Mouse (Mus musculus) limb, embryonic 10.5 days (tissue): ENCODE results near the gene Cdkn1c. TPM values are rescaled to one million over a fixed set of nuclear protein-coding genes. Genes with fewer than 3 reads are reported as not detected.

Source experiments
- DNase-seq: peaks from one replicate; pipeline ENCODE4 v3.0.0-alpha.2; 2017; ENCODE audit warnings: low spot score
- H3K27ac ChIP-seq: fragments of 300-500 bp; sonication (generic); 2 replicates; pipeline ENCODE4 v1.5.1; 2016; ENCODE audit warnings: mild to moderate bottlenecking
- H3K27me3 ChIP-seq: fragments of 300-500 bp; sonication (generic); 2 replicates; pipeline ENCODE4 v1.6.1; 2016; ENCODE audit warnings: low read depth, mild to moderate bottlenecking; ENCODE audit not compliant: poor library complexity, severe bottlenecking
- H3K36me3 ChIP-seq: fragments of 300-500 bp; sonication (generic); 2 replicates; pipeline ENCODE4 v1.6.1; 2016; ENCODE audit warnings: mild to moderate bottlenecking, moderate library complexity
- H3K4me1 ChIP-seq: fragments of 300-500 bp; sonication (generic); 2 replicates; pipeline ENCODE4 v1.6.1; 2016
- H3K4me3 ChIP-seq: fragments of 300-500 bp; sonication (generic); 2 replicates; pipeline ENCODE4 v1.5.1; 2016; ENCODE audit warnings: mild to moderate bottlenecking, moderate library complexity
- H3K9me3 ChIP-seq: fragments of 300-500 bp; sonication (generic); replicated peaks from 2 replicates; pipeline ENCODE4 v1.6.1; 2016; ENCODE audit warnings: mild to moderate bottlenecking
- WGBS: fragments of 180-500 bp; shearing (Covaris S2); methylation state at CpG from one replicate; pipeline ENCODE4 v1.1.7; 2016; 5-methylcytosine and 5-hydroxymethylcytosine counted together
- polyA plus RNA-seq: library from polyadenylated mRNA; unstranded; fragments of >200 nt; fragmentation: Nextera tagmentation; extraction: Ambion mirVana; gene quantifications from 2 replicates; pipeline ENCODE4 v1.2.1, GENCODE M21; 2016

The Cdkn1c gene
- polyA plus RNA-seq, 1 experiment from 2014 or later, result 593 TPM

- H3K27me3 ChIP-seq, result peaks cover 25% of the 10 kb centered on the region
- 72% methylated on average over 6 of the region's 6 CpGs for WGBS
- H3K4me3 ChIP-seq, result no peak overlapping the region
- H3K4me1 ChIP-seq, result peaks cover 8% of the 10 kb centered on the region
- no peaks in the 10 kb centered on the region for H3K9me3 ChIP-seq
- DNase-seq, result no peak
- H3K36me3 ChIP-seq, result no peaks in the 10 kb centered on the region
- H3K27ac ChIP-seq, result no peak overlapping the region
Measured at GRCm38 (mm10) chr7:143493616-143494126, 32.8 kb upstream of the Cdkn1c start.

- H3K27me3 ChIP-seq, result peaks cover 25% of the 10 kb centered on the region
- H3K4me1 ChIP-seq, result peaks cover 8% of the 10 kb centered on the region
- no peak for DNase-seq
- H3K4me3 ChIP-seq, result no peak overlapping the region
- H3K9me3 ChIP-seq, result no peaks in the 10 kb centered on the region
- H3K36me3 ChIP-seq, result no peaks in the 10 kb centered on the region
- H3K27ac ChIP-seq, result no peak overlapping the region
- 78% methylated on average over 6 of the region's 6 CpGs for WGBS
Measured at GRCm38 (mm10) chr7:143489735-143490134, 28.9 kb upstream of the Cdkn1c start.

- DNase-seq, result no peak
- Histone ChIP-seq H3K27ac (peak overlapping the region; percentile 80), H3K36me3 (no peaks in the 10 kb centered on the region), H3K4me1 (peaks cover 12% of the 10 kb centered on the region), H3K4me3 (no peak overlapping the region), H3K9me3 (no peaks in the 10 kb centered on the region), H3K27me3 (peaks cover 32% of the 10 kb centered on the region; the same call in 1 of the 2 replicates)
- WGBS, result 8% methylated on average over 6 of the region's 6 CpGs
Measured at GRCm38 (mm10) chr7:143482541-143482940, 21.7 kb upstream of the Cdkn1c start.

- Histone ChIP-seq H3K4me3 (no peak overlapping the region), H3K4me1 (peaks cover 12% of the 10 kb centered on the region), H3K36me3 (no peaks in the 10 kb centered on the region), H3K9me3 (no peaks in the 10 kb centered on the region), H3K27ac (peak overlapping the region; percentile 80; the same call in 1 of the 2 replicates), H3K27me3 (peaks cover 32% of the 10 kb centered on the region; the same call in 1 of the 2 replicates)
- WGBS, result 47% methylated on average over 5 of the region's 5 CpGs
- DNase-seq, result no peak
Measured at GRCm38 (mm10) chr7:143481806-143482387, 21.0 kb upstream of the Cdkn1c start.

- Histone ChIP-seq H3K4me1 (peaks cover 12% of the 10 kb centered on the region), H3K36me3 (no peaks in the 10 kb centered on the region), H3K27ac (no peak overlapping the region), H3K9me3 (no peaks in the 10 kb centered on the region), H3K27me3 (peaks cover 32% of the 10 kb centered on the region), H3K4me3 (no peak overlapping the region)
- peak; percentile 80 for DNase-seq
- WGBS, result 29% methylated on average over 13 of the region's 13 CpGs
Measured at GRCm38 (mm10) chr7:143480498-143480897, 19.6 kb upstream of the Cdkn1c start.

- peaks cover 25% of the 10 kb centered on the region for H3K4me1 ChIP-seq
- WGBS, result 92% methylated on average over 5 of the region's 5 CpGs
- no peak overlapping the region for H3K4me3 ChIP-seq
- no peaks in the 10 kb centered on the region for H3K36me3 ChIP-seq
- peaks cover 23% of the 10 kb centered on the region for H3K27me3 ChIP-seq
- H3K9me3 ChIP-seq, result no peaks in the 10 kb centered on the region
- no peak overlapping the region for H3K27ac ChIP-seq
- DNase-seq, result no peak
Measured at GRCm38 (mm10) chr7:143477800-143478199, 16.9 kb upstream of the Cdkn1c start.

- Histone ChIP-seq H3K4me1 (peaks cover 17% of the 10 kb centered on the region), H3K27me3 (peaks cover 20% of the 10 kb centered on the region), H3K9me3 (no peaks in the 10 kb centered on the region), H3K27ac (no peak overlapping the region), H3K36me3 (no peaks in the 10 kb centered on the region), H3K4me3 (no peak overlapping the region)
- DNase-seq, result no peak
- WGBS, result 89% methylated on average over 3 of the region's 3 CpGs
Measured at GRCm38 (mm10) chr7:143476702-143477335, 16.0 kb upstream of the Cdkn1c start.

GRCm38 (mm10) chr7:143475876-143476275 is 15.0 kb upstream of the Cdkn1c start:
- Histone ChIP-seq H3K4me1 (peaks cover 17% of the 10 kb centered on the region), H3K36me3 (no peaks in the 10 kb centered on the region), H3K27ac (no peak overlapping the region), H3K4me3 (no peak overlapping the region), H3K9me3 (no peaks in the 10 kb centered on the region), H3K27me3 (peaks cover 16% of the 10 kb centered on the region)
- 74% methylated on average over 11 of the region's 11 CpGs for WGBS
- DNase-seq, result no peak

- no peak for DNase-seq
- peaks cover 19% of the 10 kb centered on the region for H3K4me1 ChIP-seq
Measured at GRCm38 (mm10) chr7:143474811-143475210, 14.0 kb upstream of the Cdkn1c start.

GRCm38 (mm10) chr7:143473347-143474101 is 12.7 kb upstream of the Cdkn1c start, which contains the start of gene Slc22a18:
Slc22a18 (plus strand) TSS chr7:143473736.
- DNase-seq, result no peak
- Histone ChIP-seq H3K27me3 (peaks cover 13% of the 10 kb centered on the region), H3K9me3 (no peaks in the 10 kb centered on the region), H3K4me1 (peaks cover 22% of the 10 kb centered on the region), H3K27ac (no peak within 1 kb of the TSS), H3K36me3 (no peaks in the 10 kb centered on the region), H3K4me3 (no peak within 1 kb of the TSS)
- WGBS, result 53% methylated on average over 4 of the region's 4 CpGs

More at GRCm38 (mm10) chr7:143474811-143475210, 14.0 kb upstream of the Cdkn1c start:
- Histone ChIP-seq H3K27ac (no peak overlapping the region), H3K27me3 (peaks cover 9% of the 10 kb centered on the region), H3K9me3 (no peaks in the 10 kb centered on the region), H3K4me3 (no peak overlapping the region), H3K36me3 (no peaks in the 10 kb centered on the region)
- 32% methylated on average over 10 of the region's 10 CpGs for WGBS

GRCm38 (mm10) chr7:143469946-143470345 is 9.1 kb upstream of the Cdkn1c start:
- H3K9me3 ChIP-seq, result no peaks in the 10 kb centered on the region; the same call in 1 of the 2 replicates
- no peak overlapping the region; the same call in 1 of the 2 replicates for H3K4me3 ChIP-seq
- 17% methylated on average over 8 of the region's 8 CpGs for whole genome bisulfite sequencing
- H3K4me1 ChIP-seq, result peaks cover 53% of the 10 kb centered on the region
- peak overlapping the region; percentile 51; the same call in 1 of the 2 replicates for H3K27ac ChIP-seq
- H3K27me3 ChIP-seq, result peaks cover 30% of the 10 kb centered on the region
- H3K36me3 ChIP-seq, result no peaks in the 10 kb centered on the region
- peak; percentile 89 for DNase-seq

- Histone ChIP-seq H3K27ac (peak overlapping the region; percentile 50; the same call in 1 of the 2 replicates), H3K9me3 (no peaks in the 10 kb centered on the region; the same call in 1 of the 2 replicates), H3K36me3 (no peaks in the 10 kb centered on the region), H3K4me1 (peaks cover 60% of the 10 kb centered on the region), H3K27me3 (peaks cover 39% of the 10 kb centered on the region), H3K4me3 (no peak overlapping the region)
- 15% methylated on average over 6 of the region's 6 CpGs for WGBS
- no peak for DNase-seq
Measured at GRCm38 (mm10) chr7:143467714-143468113, 6.9 kb upstream of the Cdkn1c start.
